Mouse (Mus musculus): ENCODE results near the gene Arv1. TPM values are rescaled to one million over a fixed set of nuclear protein-coding genes. Genes with fewer than 3 reads are reported as not detected.
A peak's percentile ranks its signal among the peaks of the same experiment; 100 is the strongest.

Gene Arv1
- polyA plus RNA-seq, 1 experiment from 2014 or later, result 19.6 TPM

DNA sequence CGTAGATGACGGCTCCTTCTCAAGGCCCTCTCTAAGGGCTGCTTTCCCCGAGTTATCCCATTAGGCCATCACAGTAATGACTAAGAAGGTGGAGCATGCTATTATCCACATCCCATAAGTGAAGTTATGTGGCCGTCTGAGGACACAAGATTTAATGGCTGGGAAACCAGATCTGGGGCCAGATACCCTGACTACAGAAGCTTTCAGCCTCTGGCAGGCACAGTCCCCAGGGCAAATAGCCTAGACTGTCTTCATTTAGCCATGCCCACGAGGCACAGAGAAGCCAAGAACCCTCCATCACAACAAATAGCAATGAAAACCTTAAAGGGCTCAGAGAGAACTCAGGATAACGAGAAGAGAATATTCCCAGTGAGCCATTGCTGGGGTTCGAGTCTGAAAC lies 41.1 kb downstream of the Arv1 start:
- WGBS, result 54% methylated on average over 7 of the region's 7 CpGs
- Histone ChIP-seq H3K9me3 (ENCODE audit: control insufficient read depth, low read length) (no peaks in the 10 kb centered on the region), H3K4me2 (ENCODE audit: low read depth, low read length) (no peak overlapping the region), H3K36me3 (ENCODE audit: control insufficient read depth, insufficient read depth, low read length) (no peaks in the 10 kb centered on the region), H3K9ac (ENCODE audit: low read length) (no peak overlapping the region), H3K27ac (ENCODE audit: low read length) (no peak overlapping the region), H3K4me1 (replicated peaks; ENCODE audit: control insufficient read depth, insufficient read depth, low read length) (no peaks in the 10 kb centered on the region), H3K27me3 (ENCODE audit: control insufficient read depth, insufficient read depth, low read depth, low read length) (no peaks in the 10 kb centered on the region), H3K4me3 (ENCODE audit: low read length) (no peak overlapping the region)
- ATAC-seq (ENCODE audit: low read depth), result no peak

DNA sequence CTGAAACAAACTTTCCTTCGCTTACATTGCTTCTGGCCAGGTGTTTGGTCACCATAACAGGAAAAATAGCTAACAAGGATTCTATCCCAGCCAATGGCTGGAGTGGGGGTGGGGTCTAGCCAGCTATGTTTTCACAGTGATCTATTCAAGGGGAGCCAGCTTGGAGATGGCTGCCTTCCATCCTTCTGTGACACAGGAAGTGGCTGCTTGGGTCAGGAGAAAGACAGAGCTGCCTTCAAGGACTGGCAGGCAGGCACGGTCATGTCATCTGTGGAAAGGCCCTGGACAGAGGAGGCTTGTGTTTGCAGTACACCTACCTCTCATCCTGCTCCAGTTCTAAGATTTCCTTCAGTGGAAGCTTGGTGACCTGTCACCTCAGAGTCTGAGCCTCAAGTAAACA lies 50.5 kb downstream of the Arv1 start:
- Histone ChIP-seq H3K4me3 (ENCODE audit: low read length) (no peak overlapping the region), H3K27me3 (ENCODE audit: control insufficient read depth, insufficient read depth, low read depth, low read length) (no peaks in the 10 kb centered on the region), H3K4me1 (replicated peaks; ENCODE audit: control insufficient read depth, insufficient read depth, low read length) (peaks cover 7% of the 10 kb centered on the region; the same call in 1 of the 2 replicates), H3K9me3 (ENCODE audit: control insufficient read depth, low read length) (no peaks in the 10 kb centered on the region), H3K4me2 (ENCODE audit: low read depth, low read length) (no peak overlapping the region), H3K27ac (ENCODE audit: low read length) (peak overlapping the region; percentile 23; the same call in 1 of the 2 replicates), H3K36me3 (ENCODE audit: control insufficient read depth, insufficient read depth, low read length) (no peaks in the 10 kb centered on the region), H3K9ac (ENCODE audit: low read length) (peak overlapping the region; percentile 39; the same call in 1 of the 2 replicates)
- 35% methylated on average over 2 of the region's 2 CpGs for WGBS
- 0 out of 2 replicates have a peak, but pooled peaks have one; percentile 31 for ATAC-seq (ENCODE audit: low read depth)

DNA sequence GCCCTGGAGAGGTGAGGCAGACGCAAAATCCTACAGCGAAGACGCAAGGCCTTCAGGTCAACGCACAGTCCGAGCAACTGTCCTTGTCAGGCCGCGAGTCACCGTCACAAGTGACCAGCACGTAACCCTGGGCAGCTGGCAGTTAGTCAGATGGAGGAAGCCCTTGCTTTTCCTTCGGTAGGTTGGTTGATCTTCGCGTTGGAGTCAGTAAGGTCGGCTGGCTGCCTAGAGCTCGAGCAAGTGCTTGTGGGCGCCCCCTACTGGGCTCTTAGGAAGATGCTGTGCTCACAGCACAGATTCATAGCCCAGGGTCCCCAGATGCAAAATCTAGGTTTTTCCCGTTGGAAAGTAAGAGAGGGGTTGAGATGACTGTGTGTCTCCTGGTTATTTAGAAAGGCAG lies 53.8 kb downstream of the Arv1 start:
- Histone ChIP-seq H3K4me2 (ENCODE audit: low read depth, low read length) (peak overlapping the region; percentile 41), H3K9me3 (ENCODE audit: control insufficient read depth, low read length) (no peaks in the 10 kb centered on the region), H3K36me3 (ENCODE audit: control insufficient read depth, insufficient read depth, low read length) (no peaks in the 10 kb centered on the region), H3K9ac (ENCODE audit: low read length) (no peak overlapping the region), H3K4me1 (replicated peaks; ENCODE audit: control insufficient read depth, insufficient read depth, low read length) (peaks cover 11% of the 10 kb centered on the region; the same call in 1 of the 2 replicates), H3K27ac (ENCODE audit: low read length) (no peak overlapping the region), H3K27me3 (ENCODE audit: control insufficient read depth, insufficient read depth, low read depth, low read length) (no peaks in the 10 kb centered on the region), H3K4me3 (ENCODE audit: low read length) (0 out of 2 replicates have a peak overlapping the region, but pooled peaks have one; percentile 18)
- WGBS, result 13% methylated on average over 16 of the region's 16 CpGs
- peak; percentile 48 for ATAC-seq (ENCODE audit: low read depth)

DNA sequence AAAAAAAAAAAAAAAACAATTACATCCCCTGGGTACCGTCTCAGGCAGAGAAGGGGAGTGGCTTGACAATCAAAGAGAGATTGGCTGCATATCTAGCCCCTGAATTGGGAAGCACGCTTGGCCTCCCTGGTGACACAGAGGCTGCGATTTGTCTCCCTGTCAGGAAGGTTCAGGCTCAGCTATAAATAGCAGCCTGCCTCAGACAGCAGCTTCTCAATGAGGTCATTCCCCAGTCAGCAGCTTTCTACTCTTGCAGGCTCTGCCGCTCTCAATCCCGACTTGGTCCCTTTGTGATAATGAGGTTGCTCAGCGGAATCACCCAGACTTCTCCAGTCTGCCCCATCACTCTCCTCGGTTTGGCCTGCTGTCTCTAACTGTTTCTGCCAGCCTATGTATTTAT lies 58.3 kb downstream of the Arv1 start:
- no peak overlapping the region for H3K9ac ChIP-seq (ENCODE audit: low read length)
- peak; percentile 51; the same call in 1 of the 2 replicates for ATAC-seq (ENCODE audit: low read depth)
- 7% methylated on average over 7 of the region's 7 CpGs for WGBS
- H3K4me1 ChIP-seq (replicated peaks; ENCODE audit: control insufficient read depth, insufficient read depth, low read length), result peaks cover 4% of the 10 kb centered on the region; the same call in 1 of the 2 replicates
- H3K4me3 ChIP-seq (ENCODE audit: low read length), result no peak overlapping the region
- no peaks in the 10 kb centered on the region for H3K27me3 ChIP-seq (ENCODE audit: control insufficient read depth, insufficient read depth, low read depth, low read length)
- H3K27ac ChIP-seq (ENCODE audit: low read length), result no peak overlapping the region
- H3K4me2 ChIP-seq (ENCODE audit: low read depth, low read length), result no peak overlapping the region
- no peaks in the 10 kb centered on the region for H3K9me3 ChIP-seq (ENCODE audit: control insufficient read depth, low read length)
- H3K36me3 ChIP-seq (ENCODE audit: control insufficient read depth, insufficient read depth, low read length), result no peaks in the 10 kb centered on the region

DNA sequence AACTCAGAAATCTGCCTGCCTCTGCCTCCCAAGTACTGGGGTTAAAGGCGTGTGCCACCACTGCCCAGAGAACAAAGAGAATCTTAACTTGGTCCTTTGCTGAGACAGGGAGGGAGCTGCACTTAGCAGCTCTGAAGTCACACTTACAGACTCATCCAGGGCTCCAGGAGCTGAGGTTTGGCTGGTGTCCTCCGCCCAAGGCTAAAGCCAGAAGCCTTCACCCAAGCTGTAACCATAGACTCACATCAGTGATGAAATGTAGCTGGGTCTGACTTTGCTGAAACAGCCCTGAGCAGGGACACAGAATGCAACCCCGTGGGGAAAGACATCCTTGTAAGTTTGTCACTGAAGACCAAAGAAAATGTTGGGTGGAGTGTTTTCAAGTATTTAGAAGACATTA lies 60.5 kb downstream of the Arv1 start:
- ATAC-seq (ENCODE audit: low read depth), result no peak
- 81% methylated on average over 3 of the region's 3 CpGs for WGBS

DNA sequence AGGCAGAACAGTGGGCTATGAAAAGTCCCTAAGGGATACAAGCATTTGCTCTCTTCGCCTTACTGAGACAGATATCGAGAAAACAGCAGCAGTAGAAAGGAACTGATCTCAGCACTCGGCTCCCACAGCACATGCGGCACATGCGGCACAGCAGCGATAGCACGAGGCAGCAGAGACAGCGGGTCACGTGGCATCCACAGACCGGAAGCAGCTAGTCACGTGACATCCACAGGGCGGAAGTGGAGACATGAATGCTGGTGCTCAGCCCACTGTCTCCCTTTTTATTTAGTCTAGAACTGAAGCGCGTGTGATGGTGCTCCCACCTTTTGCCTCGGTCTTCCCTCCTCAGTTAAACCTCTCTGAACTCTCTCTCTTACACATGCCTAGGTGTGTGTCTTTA lies 61.3 kb downstream of the Arv1 start:
- Histone ChIP-seq H3K36me3 (ENCODE audit: control insufficient read depth, insufficient read depth, low read length) (no peaks in the 10 kb centered on the region), H3K9me3 (ENCODE audit: control insufficient read depth, low read length) (no peaks in the 10 kb centered on the region), H3K27me3 (ENCODE audit: control insufficient read depth, insufficient read depth, low read depth, low read length) (no peaks in the 10 kb centered on the region), H3K4me1 (replicated peaks; ENCODE audit: control insufficient read depth, insufficient read depth, low read length) (peaks cover 4% of the 10 kb centered on the region; the same call in 1 of the 2 replicates), H3K4me3 (ENCODE audit: low read length) (no peak overlapping the region), H3K27ac (ENCODE audit: low read length) (no peak overlapping the region), H3K4me2 (ENCODE audit: low read depth, low read length) (no peak overlapping the region), H3K9ac (ENCODE audit: low read length) (no peak overlapping the region)
- ATAC-seq (ENCODE audit: low read depth), result no peak
- WGBS, result 82% methylated on average over 15 of the region's 15 CpGs

More for the DNA sequence above, 60.5 kb downstream of the Arv1 start:
- Histone ChIP-seq H3K4me3 (ENCODE audit: low read length) (no peak overlapping the region), H3K9ac (ENCODE audit: low read length) (no peak overlapping the region), H3K4me2 (ENCODE audit: low read depth, low read length) (no peak overlapping the region), H3K36me3 (ENCODE audit: control insufficient read depth, insufficient read depth, low read length) (no peaks in the 10 kb centered on the region), H3K27me3 (ENCODE audit: control insufficient read depth, insufficient read depth, low read depth, low read length) (no peaks in the 10 kb centered on the region), H3K27ac (ENCODE audit: low read length) (no peak overlapping the region), H3K9me3 (ENCODE audit: control insufficient read depth, low read length) (no peaks in the 10 kb centered on the region), H3K4me1 (replicated peaks; ENCODE audit: control insufficient read depth, insufficient read depth, low read length) (peaks cover 4% of the 10 kb centered on the region; the same call in 1 of the 2 replicates)

Other genes with a start within 250 kb of the Arv1 start
- 35.6 and 36.2 TPM in 2 replicates for gene Cog2, start 201.4 kb upstream of the Arv1 start, polyA plus RNA-seq (2015; fragmentation: Nextera tagmentation; extraction: Ambion mirVana)
- 11.6 and 17.4 TPM in 2 replicates for gene Agt, start 152.4 kb upstream of the Arv1 start, polyA plus RNA-seq (2015; fragmentation: Nextera tagmentation; extraction: Ambion mirVana)
- gene Capn9, start 146.0 kb upstream of the Arv1 start, polyA plus RNA-seq (2015; fragmentation: Nextera tagmentation; extraction: Ambion mirVana), result 0.09 and 0.19 TPM in 2 replicates
- gene 2310022B05Rik, start 58.8 kb upstream of the Arv1 start, polyA plus RNA-seq (2015; fragmentation: Nextera tagmentation; extraction: Ambion mirVana), result 26.3 and 30.1 TPM in 2 replicates
- gene Ttc13, start 156 bp upstream of the Arv1 start, polyA plus RNA-seq (2015; fragmentation: Nextera tagmentation; extraction: Ambion mirVana), result 43.0 and 45.7 TPM in 2 replicates
- 7.6 and 8.7 TPM in 2 replicates for gene Fam89a, start 29.7 kb downstream of the Arv1 start, polyA plus RNA-seq (2015; fragmentation: Nextera tagmentation; extraction: Ambion mirVana)
- gene Trim67, start 71.0 kb downstream of the Arv1 start, polyA plus RNA-seq (2015; fragmentation: Nextera tagmentation; extraction: Ambion mirVana), result 0.84 and 0.92 TPM in 2 replicates
- 97.5 and 99.0 TPM in 2 replicates for gene Gnpat, start 140.9 kb downstream of the Arv1 start, polyA plus RNA-seq (2015; fragmentation: Nextera tagmentation; extraction: Ambion mirVana)
- gene 2810004N23Rik, start 141.0 kb downstream of the Arv1 start, polyA plus RNA-seq (2015; fragmentation: Nextera tagmentation; extraction: Ambion mirVana), result 39.5 and 42.7 TPM in 2 replicates
- gene Exoc8, start 175.6 kb downstream of the Arv1 start, polyA plus RNA-seq (2015; fragmentation: Nextera tagmentation; extraction: Ambion mirVana), result 8.3 and 8.8 TPM in 2 replicates
- 9.1 and 9.6 TPM in 2 replicates for gene Sprtn, start 175.7 kb downstream of the Arv1 start, polyA plus RNA-seq (2015; fragmentation: Nextera tagmentation; extraction: Ambion mirVana)
- gene Egln1, start 227.2 kb downstream of the Arv1 start, polyA plus RNA-seq (2015; fragmentation: Nextera tagmentation; extraction: Ambion mirVana), result 11.6 and 11.7 TPM in 2 replicates